Mouse (Mus musculus) adrenal gland, adult (tissue): Measurements from ENCODE around the gene Gimap8.
A peak's percentile ranks its signal among the peaks of the same experiment; 100 is the strongest.

ENCODE experiments used
- DNase-seq, 2 experiments: peaks; one replicate each; pipeline ENCODE4 v3.0.0; 2022 to 2023; ENCODE audit warnings: low spot score in 1 of 2; ENCODE audit not compliant: inconsistent age in 2 of 2

The Gimap8 gene

DNA sequence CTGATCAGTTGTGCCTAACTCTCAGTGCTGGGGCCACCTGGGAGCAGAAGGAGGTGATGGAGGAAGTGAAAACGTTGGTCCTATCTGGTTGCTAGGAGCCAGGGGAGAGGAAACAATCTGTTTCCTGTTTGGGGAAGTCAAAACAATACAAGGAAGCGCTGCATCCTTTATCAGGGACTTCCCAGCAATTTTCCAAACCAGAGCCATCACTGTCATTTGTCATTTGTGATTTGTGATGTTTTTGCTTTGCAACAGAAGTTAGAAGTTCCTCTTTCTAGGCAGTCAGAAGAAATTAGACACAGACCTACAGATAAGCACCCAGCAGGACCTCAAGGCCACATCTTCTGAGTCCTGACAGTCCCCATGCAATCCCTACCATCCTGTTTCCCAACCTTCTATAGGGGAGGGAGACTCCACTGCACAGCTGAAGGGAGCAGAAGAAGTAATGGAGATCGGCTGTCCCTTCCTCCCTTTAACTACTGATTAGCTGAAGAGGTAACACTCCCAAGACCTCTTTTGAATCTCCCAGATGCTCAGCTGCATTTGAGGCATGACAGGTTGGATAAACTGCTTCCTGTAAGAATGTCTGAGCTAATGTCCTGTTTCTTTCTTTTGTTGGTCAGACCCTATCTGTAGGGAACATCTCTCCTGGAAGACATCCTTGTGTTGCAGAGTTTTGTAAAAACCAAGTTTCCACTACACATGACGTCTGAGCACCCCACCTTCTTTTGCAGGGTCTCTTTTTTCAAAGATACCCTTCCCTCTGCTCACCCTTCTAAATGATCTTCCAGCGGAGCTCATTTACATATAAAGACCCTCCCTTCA is 53.4 kb downstream of the Gimap8 start:
- DNase-seq: peak; percentile 37 to 72

GRCm38 (mm10) chr6:48702146-48702545 is 55.1 kb downstream of the Gimap8 start:
- DNase-seq: no peak

- DNase-seq: no peak
Observed at GRCm38 (mm10) chr6:48702601-48703000, 55.6 kb downstream of the Gimap8 start.

DNA sequence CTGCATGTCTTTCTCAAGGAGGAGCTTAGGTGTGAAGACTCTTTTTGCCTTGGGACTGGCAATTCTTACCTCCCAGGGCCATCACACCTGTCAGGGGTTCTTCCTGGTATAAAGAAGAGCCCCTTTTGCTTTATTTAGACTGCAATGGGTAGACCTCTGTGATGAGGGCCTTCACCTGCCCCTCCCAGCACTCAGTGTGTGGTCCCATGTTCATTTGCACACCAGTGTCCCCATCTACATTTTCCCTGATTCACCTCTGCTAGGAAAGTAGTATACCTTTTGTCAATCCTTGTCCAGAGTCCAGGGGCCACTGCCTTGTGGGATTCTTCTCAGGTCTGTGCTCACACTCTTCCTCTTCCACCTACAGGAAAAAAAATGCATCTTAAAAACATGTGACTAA is 57.1 kb downstream of the Gimap8 start:
- DNase-seq: peak in 1 of 2 experiments; percentile 21

GRCm38 (mm10) chr6:48706130-48706529 is 59.1 kb downstream of the Gimap8 start:
- peak in 1 of 2 experiments; percentile 43 for DNase-seq
